Mouse (Mus musculus): ENCODE results near the gene Rrp7a. TPM values are rescaled to one million over a fixed set of nuclear protein-coding genes. Genes with fewer than 3 reads are reported as not detected.

Rrp7a gene
- total RNA-seq, 1 experiment from 2014 or later = 95.0 TPM

Other genes starting within 250 kb of the Rrp7a start
- 75.9 and 85.4 TPM in 2 replicates for gene Tcf20, start 134.9 kb downstream of the Rrp7a start, total RNA-seq (2021)
- 2.6 and 5.9 TPM in 2 replicates for gene Nfam1, start 89.5 kb downstream of the Rrp7a start, total RNA-seq (2021)
- gene Serhl, start 33.3 kb downstream of the Rrp7a start, total RNA-seq (2021) = 53.8 and 63.2 TPM in 2 replicates
- 87.6 and 97.0 TPM in 2 replicates for gene Poldip3, start 26.6 kb upstream of the Rrp7a start, total RNA-seq (2021)
- 206 and 217 TPM in 2 replicates for gene Cyb5r3, start 49.8 kb upstream of the Rrp7a start, total RNA-seq (2021)
- gene A4galt, start 129.0 kb upstream of the Rrp7a start, total RNA-seq (2021) = 10.1 and 12.5 TPM in 2 replicates
- 19.9 and 25.2 TPM in 2 replicates for gene Arfgap3, start 227.4 kb upstream of the Rrp7a start, total RNA-seq (2021)